Mouse (Mus musculus) MEL (cell line): ENCODE measurements around the gene Cabp2. TPM values are rescaled to one million over a fixed set of nuclear protein-coding genes. Genes with fewer than 3 reads are reported as not detected.

Experiments used
- DNase-seq: peaks from one replicate; pipeline ENCODE4 v3.0.0; 2011; ENCODE audit warnings: low read depth, low spot score
- H3K27ac ChIP-seq: 2 replicates; pipeline ENCODE4 v1.5.1; 2012; ENCODE audit warnings: low read depth, mild to moderate bottlenecking, control low read depth, low read length, moderate library complexity; ENCODE audit not compliant: control insufficient read depth
- H3K27me3 ChIP-seq, 2 experiments: fragments of 150-350 bp in 1 of 2; sonication (generic) in 1 of 2; 2 replicates each; pipeline ENCODE4 v1.6.1; 2012; ENCODE audit warnings: low read length in 2 of 2, mild to moderate bottlenecking in 2 of 2, improper control_type of control experiment in 1 of 2, moderate library complexity in 1 of 2; ENCODE audit not compliant: insufficient read depth in 2 of 2, control insufficient read depth in 1 of 2
- H3K36me3 ChIP-seq, 2 experiments: 2 replicates each; pipeline ENCODE4 v1.6.1; 2012 to 2014; ENCODE audit warnings: low read length in 2 of 2, improper control_type of control experiment in 1 of 2, inconsistent platforms in 1 of 2, mild to moderate bottlenecking in 1 of 2; ENCODE audit not compliant: insufficient read depth in 2 of 2, control insufficient read depth in 1 of 2
- H3K4me1 ChIP-seq, 2 experiments: fragments of 150-350 bp in 1 of 2; sonication (generic) in 1 of 2; 2 replicates each; pipeline ENCODE4 v1.6.1; 2012; ENCODE audit warnings: low read length in 2 of 2, improper control_type of control experiment in 1 of 2, mild to moderate bottlenecking in 1 of 2; ENCODE audit not compliant: insufficient read depth in 2 of 2, control insufficient read depth in 1 of 2
- H3K4me3 ChIP-seq, 2 experiments: fragments of 150-350 bp in 1 of 2; sonication (generic) in 1 of 2; 2 replicates each; pipeline ENCODE4 v1.5.1; 2012; ENCODE audit warnings: low read depth in 2 of 2, low read length in 2 of 2, mild to moderate bottlenecking in 2 of 2, moderate library complexity in 2 of 2, control low read depth in 1 of 2, improper control_type of control experiment in 1 of 2; ENCODE audit not compliant: control insufficient read depth in 1 of 2, insufficient read depth in 1 of 2
- H3K79me2 ChIP-seq: 2 replicates; pipeline ENCODE4 v1.6.1; 2012; ENCODE audit warnings: mild to moderate bottlenecking, low read length, moderate library complexity; ENCODE audit not compliant: control insufficient read depth, poor library complexity, insufficient read depth
- H3K9ac ChIP-seq: 2 replicates; pipeline ENCODE4 v1.6.1; 2012; ENCODE audit warnings: low read depth, mild to moderate bottlenecking, control low read depth, low read length, moderate library complexity; ENCODE audit not compliant: control insufficient read depth, poor library complexity, severe bottlenecking
- H3K9me3 ChIP-seq: fragments of 150-350 bp; sonication (generic); replicated peaks from 2 replicates; pipeline ENCODE4 v1.6.1; 2012; ENCODE audit warnings: mild to moderate bottlenecking, low read length, improper control_type of control experiment, moderate library complexity; ENCODE audit not compliant: insufficient read depth
- CHD1 ChIP-seq: IDR thresholded peaks from 2 replicates; pipeline ENCODE4 v1.6.1; 2012; ENCODE audit warnings: low read depth, mild to moderate bottlenecking, inconsistent platforms, low read length, improper control_type of control experiment
- GATA1 ChIP-seq: IDR thresholded peaks from 2 replicates; pipeline ENCODE4 v1.6.1; 2011; ENCODE audit warnings: low read depth, low read length, improper control_type of control experiment
- MAZ ChIP-seq: IDR thresholded peaks from 2 replicates; pipeline ENCODE4 v1.6.1; 2012; ENCODE audit warnings: low read depth, mild to moderate bottlenecking, inconsistent platforms, low read length, improper control_type of control experiment
- MEF2A ChIP-seq: IDR thresholded peaks from 2 replicates; pipeline ENCODE4 v1.6.1; 2014; ENCODE audit warnings: low read depth, mild to moderate bottlenecking, inconsistent platforms, low read length, improper control_type of control experiment; ENCODE audit not compliant: poor library complexity, insufficient replicate concordance, severe bottlenecking; ENCODE audit errors: extremely low read depth
- MXI1 ChIP-seq: IDR thresholded peaks from 2 replicates; pipeline ENCODE4 v1.6.1; 2011; ENCODE audit warnings: mild to moderate bottlenecking, low read depth, low read length, improper control_type of control experiment
- NELFE ChIP-seq: IDR thresholded peaks from 2 replicates; pipeline ENCODE4 v1.6.1; 2011; ENCODE audit warnings: low read depth, low read length, improper control_type of control experiment
- RCOR1 ChIP-seq: IDR thresholded peaks from 2 replicates; pipeline ENCODE4 v1.6.1; 2012; ENCODE audit warnings: low read depth, mild to moderate bottlenecking, inconsistent platforms, low read length, improper control_type of control experiment
- ZNF384 ChIP-seq: IDR thresholded peaks from 2 replicates; pipeline ENCODE4 v1.6.1; 2012; ENCODE audit warnings: low read depth, mild to moderate bottlenecking, inconsistent platforms, low read length, improper control_type of control experiment
- polyA plus RNA-seq, 2 experiments: library from polyadenylated mRNA; stranded (reverse) in 1 of 2; unstranded in 1 of 2; fragments of >175 nt in 1 of 2; fragments of >200 nt in 1 of 2; gene quantifications; 2 replicates each; pipeline versions ENCODE4 v1.2.1 to v1.2.4; 2012; ENCODE audit warnings: low replicate concordance in 2 of 2, low read depth in 1 of 2; ENCODE audit not compliant: insufficient read length in 2 of 2, insufficient read depth in 1 of 2, missing spikeins in 1 of 2
- total RNA-seq: library from RNA; depleted of rRNA; stranded (reverse); fragments of 300-350 nt; gene quantifications from 2 replicates; pipeline ENCODE4 v1.2.3, GENCODE M21; 2012

The Cabp2 gene
- total and polyA plus RNA-seq, 3 experiments: 0.14 TPM; not detected in 2

- H3K9ac ChIP-seq: no peak overlapping the region
- H3K4me3 ChIP-seq: no peak overlapping the region
- H3K36me3 ChIP-seq: peaks cover 2 to 31% of the 10 kb centered on the region in 2 experiments; a peak in 3 of 4 replicates
- H3K4me1 ChIP-seq: peaks cover 21 to 36% of the 10 kb centered on the region in 2 experiments
- no peaks in the 10 kb centered on the region for H3K27me3 ChIP-seq
- peaks cover 4% of the 10 kb centered on the region for H3K79me2 ChIP-seq
- no peaks in the 10 kb centered on the region for H3K9me3 ChIP-seq
- no peak for TF ChIP-seq MAZ
- no peak for TF ChIP-seq MXI1
- TF ChIP-seq, all 39 proteins: peak for 0
- DNase-seq: no peak
- no peak overlapping the region for H3K27ac ChIP-seq
These were observed 35.6 kb downstream of the Cabp2 start for GRCm38 (mm10) chr19:4117006-4117405.

- H3K9ac ChIP-seq: no peak overlapping the region
- H3K27me3 ChIP-seq: no peaks in the 10 kb centered on the region
- H3K79me2 ChIP-seq: peaks cover 4% of the 10 kb centered on the region
- DNase-seq: no peak
- H3K4me3 ChIP-seq: no peak overlapping the region
- H3K9me3 ChIP-seq: no peaks in the 10 kb centered on the region
- H3K4me1 ChIP-seq: peaks cover 21 to 28% of the 10 kb centered on the region in 2 experiments
- peaks cover 2 to 31% of the 10 kb centered on the region in 2 experiments; a peak in 3 of 4 replicates for H3K36me3 ChIP-seq
- H3K27ac ChIP-seq: no peak overlapping the region
- TF ChIP-seq CHD1: no peak
- no peak for TF ChIP-seq NELFE
- 0 out of 2 replicates have a peak, but pooled peaks have one; percentile 21 for TF ChIP-seq ZNF384
These were observed 37.0 kb downstream of the Cabp2 start for GRCm38 (mm10) chr19:4118350-4118749.

GRCm38 (mm10) chr19:4119716-4120487 is 38.5 kb downstream of the Cabp2 start:
- Histone ChIP-seq H3K4me1 (peaks cover 25% of the 10 kb centered on the region in 2 experiments), H3K9me3 (no peaks in the 10 kb centered on the region), H3K4me3 (no peak overlapping the region), H3K79me2 (peaks cover 2% of the 10 kb centered on the region; the same call in 1 of the 2 replicates), H3K36me3 (peaks cover under 1 to 34% of the 10 kb centered on the region in 2 experiments; a peak in 2 of 4 replicates), H3K9ac (no peak overlapping the region), H3K27ac (no peak overlapping the region), H3K27me3 (no peaks in the 10 kb centered on the region)
- no peak for DNase-seq
- TF ChIP-seq RCOR1: 0 out of 2 replicates have a peak, but pooled peaks have one; percentile 15
- TF ChIP-seq MEF2A: no peak
- 0 out of 2 replicates have a peak, but pooled peaks have one; percentile 16 for TF ChIP-seq GATA1
